Mouse (Mus musculus): ENCODE measurements around the gene Tubb1.

DNA sequence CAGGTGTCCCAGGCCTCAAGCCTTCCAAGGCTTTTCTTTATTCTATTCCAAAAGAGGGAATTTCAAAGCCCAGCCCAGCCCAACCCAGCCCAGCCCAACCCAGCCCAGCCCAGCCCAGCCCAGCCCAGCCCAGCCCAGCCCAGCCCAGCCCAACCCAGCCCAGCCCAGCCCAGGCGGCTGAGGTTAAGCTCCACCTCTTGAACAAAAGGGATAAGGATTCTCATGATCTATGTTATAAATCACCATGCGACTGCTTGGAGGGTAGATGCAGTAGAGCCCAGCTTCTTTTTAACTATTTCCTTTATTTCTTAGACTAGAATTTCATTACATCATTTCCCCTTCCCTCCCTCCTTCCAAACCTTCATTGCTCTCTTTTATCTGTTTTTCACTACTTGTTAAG, 40.3 kb upstream of the Tubb1 start:
- no peak for TF ChIP-seq POLR2A (IDR thresholded peaks at IDR 0.05; ENCODE audit: borderline replicate concordance, insufficient read depth, low read length)
- TF ChIP-seq CTCF (IDR thresholded peaks at IDR 0.05; ENCODE audit: borderline replicate concordance, insufficient read depth, low read depth, low read length), result no peak
